Mouse (Mus musculus): ENCODE data around the gene Rps6ka5. TPM values are rescaled to one million over a fixed set of nuclear protein-coding genes. Genes with fewer than 3 reads are reported as not detected.

Gene Rps6ka5
- total RNA-seq, 1 experiment from 2014 or later: 55.7 TPM

Other genes starting within 250 kb of the Rps6ka5 start
- gene Ttc7b, start 206.2 kb downstream of the Rps6ka5 start, total RNA-seq (2017): 21.6 and 25.8 TPM in 2 replicates
- 14.7 and 16.2 TPM in 2 replicates for gene Dglucy, start 52.1 kb upstream of the Rps6ka5 start, total RNA-seq (2017)
- gene Gpr68, start 181.2 kb upstream of the Rps6ka5 start, total RNA-seq (2017): 5.1 and 6.4 TPM in 2 replicates

Data from neutrophil, adult 5-6 weeks (primary cell).